Mouse (Mus musculus) stomach, postnatal 0 days (tissue): Measurements from ENCODE around the gene Disc1. TPM values are rescaled to one million over a fixed set of nuclear protein-coding genes. Genes with fewer than 3 reads are reported as not detected.

Experiments used
- ATAC-seq: fragments of 200-750 bp; cut with Nextera tagmentation; 2 replicates; pipeline ENCODE4 v1.8.0; 2017; ENCODE audit not compliant: low FRiP score, low TSS enrichment
- DNase-seq: peaks from one replicate; pipeline ENCODE4 v3.0.0-alpha.2; 2016; ENCODE audit warnings: low spot score
- H3K27ac ChIP-seq: fragments of 300-500 bp; sonication (generic); replicated peaks from 2 replicates; pipeline ENCODE4 v1.5.1; 2014; ENCODE audit warnings: mild to moderate bottlenecking, control low read depth
- H3K27me3 ChIP-seq: fragments of 300-500 bp; sonication (generic); 2 replicates; pipeline ENCODE4 v1.6.1; 2014; ENCODE audit warnings: low read length; ENCODE audit not compliant: control insufficient read depth, insufficient read depth
- H3K36me3 ChIP-seq: fragments of 300-500 bp; sonication (generic); 2 replicates; pipeline ENCODE4 v1.6.1; 2014; ENCODE audit warnings: low read length, mixed read lengths; ENCODE audit not compliant: control insufficient read depth, insufficient read depth
- H3K4me1 ChIP-seq: fragments of 300-500 bp; sonication (generic); replicated peaks from 2 replicates; pipeline ENCODE4 v1.6.1; 2014; ENCODE audit warnings: antibody characterized with exemption; ENCODE audit not compliant: control insufficient read depth, insufficient read depth
- H3K4me2 ChIP-seq: fragments of 300-500 bp; sonication (generic); replicated peaks from 2 replicates; pipeline ENCODE4 v1.6.1; 2014; ENCODE audit warnings: low read depth, mild to moderate bottlenecking, control low read depth, moderate library complexity
- H3K4me3 ChIP-seq: fragments of 300-500 bp; sonication (generic); 2 replicates; pipeline ENCODE4 v1.5.1; 2014; ENCODE audit warnings: low read depth, low read length, control low read depth
- H3K9ac ChIP-seq: fragments of 300-500 bp; sonication (generic); 2 replicates; pipeline ENCODE4 v1.6.1; 2014; ENCODE audit warnings: mild to moderate bottlenecking, low read length, control low read depth, mixed read lengths
- H3K9me3 ChIP-seq: fragments of 300-500 bp; sonication (generic); 2 replicates; pipeline ENCODE4 v1.6.1; 2016; ENCODE audit warnings: low read length; ENCODE audit not compliant: control insufficient read depth
- CTCF ChIP-seq: IDR thresholded peaks from 2 replicates; pipeline ENCODE4 v1.5.1; 2016; ENCODE audit warnings: antibody characterized with exemption, low read depth, mild to moderate bottlenecking, moderate library complexity
- EP300 ChIP-seq: optimal IDR thresholded peaks from 2 replicates; pipeline ENCODE3; 2016; ENCODE audit warnings: antibody characterized with exemption
- WGBS: fragments of 180-500 bp; shearing (Covaris S2); extraction: QIAGEN DNeasy Blood & Tissue Kit; methylation state at CpG from one replicate; pipeline ENCODE4 v1.1.7; 2014; 5-methylcytosine and 5-hydroxymethylcytosine counted together
- polyA plus RNA-seq: library from polyadenylated mRNA; unstranded; fragments of >200 nt; fragmentation: Nextera tagmentation; extraction: Ambion mirVana; gene quantifications from 2 replicates; pipeline ENCODE4 v1.2.1, GENCODE M21; 2015

The Disc1 gene
- polyA plus RNA-seq, 1 experiment from 2014 or later: 0.53 TPM

DNA sequence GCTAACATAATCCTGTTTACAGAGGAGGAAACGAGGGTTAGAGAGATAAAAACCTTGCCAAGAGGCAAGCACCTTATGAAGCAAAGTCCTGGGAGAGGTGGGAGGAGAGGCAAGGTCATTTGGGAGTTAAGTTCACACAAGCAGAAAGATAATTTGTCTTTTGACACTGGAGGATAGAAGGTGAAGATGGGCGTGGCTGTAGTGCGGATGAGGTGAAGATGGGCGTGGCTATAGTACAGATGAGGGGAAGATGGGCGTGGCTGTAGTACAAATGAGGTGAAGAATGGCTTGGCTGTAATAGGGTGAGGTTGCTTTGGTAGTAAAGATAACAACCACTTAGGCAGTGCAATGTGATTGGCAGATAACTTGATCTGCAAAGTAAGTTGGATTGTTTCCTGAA lies 22.7 kb upstream of the Disc1 start:
- Histone ChIP-seq H3K9ac (no peak overlapping the region), H3K4me2 (no peak overlapping the region), H3K4me3 (no peak overlapping the region), H3K9me3 (no peaks in the 10 kb centered on the region), H3K27me3 (no peaks in the 10 kb centered on the region), H3K36me3 (peaks cover 13% of the 10 kb centered on the region), H3K27ac (no peak overlapping the region), H3K4me1 (no peaks in the 10 kb centered on the region)
- ATAC-seq: peak; percentile 24; the same call in 1 of the 2 replicates
- 56% methylated on average over 5 of the region's 5 CpGs for WGBS
- no peak for TF ChIP-seq EP300
- TF ChIP-seq CTCF: no peak
- no peak for DNase-seq

DNA sequence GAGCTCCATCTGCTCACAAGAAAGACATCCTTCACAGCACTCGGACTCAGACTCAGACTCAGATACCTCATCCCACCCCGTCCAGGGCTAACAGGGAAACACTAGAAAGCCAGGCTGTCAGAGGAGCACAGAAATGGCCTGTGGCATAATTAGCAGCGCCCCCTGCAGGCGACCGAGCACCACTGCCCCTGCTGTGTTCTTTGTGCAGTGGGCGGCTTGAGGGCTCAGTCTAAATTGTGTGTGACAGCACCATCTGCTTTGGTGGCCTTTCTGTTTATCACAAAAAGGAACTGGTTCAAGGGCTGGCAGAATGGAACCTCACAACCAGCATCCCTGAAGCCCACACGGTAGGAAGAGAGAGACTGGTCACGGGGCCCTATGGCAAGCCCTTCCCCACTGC lies 19.3 kb upstream of the Disc1 start:
- DNase-seq (peak; percentile 77), ATAC-seq (peak; percentile 63)
- Histone ChIP-seq H3K4me2 (no peak overlapping the region), H3K27ac (no peak overlapping the region), H3K9ac (no peak overlapping the region), H3K4me1 (no peaks in the 10 kb centered on the region), H3K36me3 (peaks cover 5% of the 10 kb centered on the region; the same call in 1 of the 2 replicates), H3K4me3 (no peak overlapping the region), H3K9me3 (no peaks in the 10 kb centered on the region), H3K27me3 (no peaks in the 10 kb centered on the region)
- 41% methylated on average over 8 of the region's 8 CpGs for WGBS
- TF ChIP-seq CTCF: peak; percentile 89
- no peak for TF ChIP-seq EP300

DNA sequence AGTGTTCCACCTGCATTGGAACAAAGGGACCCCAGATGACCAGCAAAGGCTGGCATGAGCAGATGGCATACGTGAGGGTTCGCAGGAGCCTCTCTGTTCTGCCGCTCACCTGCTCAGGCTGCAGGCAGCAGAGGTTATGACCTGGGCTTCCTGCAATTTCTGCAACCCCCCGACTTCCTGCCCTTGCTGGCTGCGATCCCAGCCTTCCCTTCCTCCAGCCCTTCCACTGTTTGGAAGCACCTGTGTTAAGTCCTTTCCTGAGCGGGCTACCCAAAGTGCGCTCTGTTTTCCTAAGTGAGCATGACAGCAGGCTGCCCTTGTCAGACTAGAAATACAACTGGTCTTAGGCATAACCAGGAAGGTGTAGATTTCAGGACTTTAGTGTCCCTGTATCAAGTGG lies 16.9 kb upstream of the Disc1 start:
- Histone ChIP-seq H3K4me3 (no peak overlapping the region), H3K9me3 (no peaks in the 10 kb centered on the region), H3K4me1 (no peaks in the 10 kb centered on the region), H3K36me3 (no peaks in the 10 kb centered on the region), H3K4me2 (no peak overlapping the region), H3K27ac (no peak overlapping the region), H3K27me3 (no peaks in the 10 kb centered on the region), H3K9ac (no peak overlapping the region)
- ATAC-seq: no peak
- WGBS: 68% methylated on average over 7 of the region's 7 CpGs
- TF ChIP-seq EP300: no peak
- no peak for TF ChIP-seq CTCF
- DNase-seq: no peak

DNA sequence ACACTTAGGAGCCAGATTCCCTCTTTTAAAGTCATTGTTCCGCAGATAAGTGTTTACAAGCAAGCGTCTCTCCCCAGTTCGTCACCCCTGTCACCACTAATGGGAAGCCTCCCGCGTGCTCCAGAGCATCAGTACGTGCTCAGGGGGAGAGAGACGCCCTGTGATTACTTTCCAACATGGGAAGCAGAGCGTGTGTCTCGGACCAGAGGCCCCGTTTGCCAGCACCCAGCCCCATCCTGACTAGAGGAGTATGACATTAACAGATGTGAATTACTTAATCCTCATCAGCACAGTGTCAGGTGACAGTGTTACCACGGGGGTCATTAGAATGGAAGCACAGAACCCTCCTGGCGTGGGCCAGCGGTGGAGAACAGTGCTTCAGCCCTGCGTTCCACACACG lies 15.3 kb upstream of the Disc1 start:
- DNase-seq: no peak

DNA sequence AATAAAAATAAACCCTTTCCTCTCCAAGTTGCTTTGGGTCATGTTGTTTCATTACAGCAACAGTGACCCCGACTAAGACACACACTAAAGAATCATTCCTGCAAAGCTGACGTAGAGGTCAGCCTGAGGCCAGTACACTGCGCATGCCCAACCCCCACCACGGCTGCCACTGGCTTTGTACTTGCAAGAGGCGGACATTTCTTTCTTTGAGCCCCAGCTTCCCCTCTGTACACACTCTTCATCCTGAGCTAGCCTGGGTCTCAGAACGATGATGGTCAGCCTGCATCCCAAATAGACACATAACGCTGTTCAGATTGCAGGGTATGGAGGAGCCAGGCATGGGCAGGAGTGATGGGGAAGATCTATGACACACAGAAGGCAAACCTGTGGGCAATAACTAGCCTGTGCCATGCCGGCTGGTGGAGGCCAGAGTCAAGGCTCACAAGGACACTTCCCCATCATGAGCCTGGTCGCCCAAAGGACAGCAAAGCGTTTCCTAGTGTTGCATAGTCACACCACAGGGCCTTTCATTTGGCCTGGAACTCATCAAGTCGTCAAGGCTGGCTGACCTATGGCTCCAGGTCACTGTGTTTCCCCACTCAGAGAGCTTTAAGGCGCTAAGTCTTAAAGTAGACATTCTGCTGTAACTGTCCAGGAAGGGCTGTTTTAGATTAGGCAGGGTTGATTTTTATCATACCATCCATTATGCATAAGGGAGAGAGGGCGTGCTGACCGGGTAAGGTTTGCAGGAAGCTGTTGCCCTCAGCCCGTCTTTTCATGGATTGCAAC lies 13.2 kb upstream of the Disc1 start:
- Histone ChIP-seq H3K9ac (no peak overlapping the region), H3K27me3 (no peaks in the 10 kb centered on the region), H3K9me3 (no peaks in the 10 kb centered on the region), H3K4me3 (no peak overlapping the region), H3K4me1 (no peaks in the 10 kb centered on the region), H3K4me2 (no peak overlapping the region), H3K27ac (no peak overlapping the region), H3K36me3 (no peaks in the 10 kb centered on the region)
- ATAC-seq: no peak
- no peak for DNase-seq
- 70% methylated on average over 15 of the region's 15 CpGs for WGBS
- TF ChIP-seq CTCF (no peak), EP300 (no peak)

More for the DNA sequence above, 15.3 kb upstream of the Disc1 start:
- Histone ChIP-seq H3K9ac (no peak overlapping the region), H3K36me3 (no peaks in the 10 kb centered on the region), H3K4me2 (no peak overlapping the region), H3K9me3 (no peaks in the 10 kb centered on the region), H3K27me3 (no peaks in the 10 kb centered on the region), H3K27ac (no peak overlapping the region), H3K4me1 (no peaks in the 10 kb centered on the region), H3K4me3 (no peak overlapping the region)
- TF ChIP-seq EP300 (no peak), CTCF (no peak)
- 82% methylated on average over 15 of the region's 15 CpGs for WGBS
- ATAC-seq: no peak

DNA sequence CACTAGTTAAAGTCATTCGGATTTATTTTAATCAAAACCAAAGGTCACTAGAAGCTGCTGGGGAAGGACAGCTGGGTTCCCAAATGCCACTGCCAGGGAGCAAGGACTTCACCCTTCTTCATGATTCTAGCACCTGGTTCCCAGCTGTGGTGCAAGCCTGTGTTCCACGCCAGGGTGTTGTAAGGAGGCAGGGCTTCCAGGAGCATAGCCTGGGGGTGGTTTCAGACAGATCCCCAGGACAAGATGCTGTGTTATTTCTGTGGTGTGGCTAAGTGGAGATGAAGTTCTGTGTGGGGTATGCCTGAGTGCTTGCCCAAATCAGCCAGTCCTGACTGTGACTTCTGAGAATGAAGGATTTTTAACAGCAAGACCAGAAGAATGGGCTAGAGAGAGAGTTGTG lies 12.5 kb upstream of the Disc1 start:
- ATAC-seq: no peak
- 53% methylated on average over 2 of the region's 2 CpGs for WGBS

More for the DNA sequence above, 12.5 kb upstream of the Disc1 start:
- Histone ChIP-seq H3K27me3 (no peaks in the 10 kb centered on the region), H3K4me1 (no peaks in the 10 kb centered on the region), H3K27ac (no peak overlapping the region), H3K4me2 (no peak overlapping the region), H3K9ac (no peak overlapping the region), H3K9me3 (no peaks in the 10 kb centered on the region), H3K4me3 (no peak overlapping the region), H3K36me3 (no peaks in the 10 kb centered on the region)
- no peak for TF ChIP-seq CTCF
- TF ChIP-seq EP300: no peak
- DNase-seq: no peak
